Mouse (Mus musculus) myocyte (in vitro differentiated cells): ENCODE results near the gene Ktn1. TPM values are rescaled to one million over a fixed set of nuclear protein-coding genes. Genes with fewer than 3 reads are reported as not detected.

Experiments used
- H3K27me3 ChIP-seq: one replicate; pipeline ENCODE4 v1.6.1; 2011; ENCODE audit not compliant: control insufficient read depth, insufficient read depth, insufficient read length
- H3K36me3 ChIP-seq: one replicate; pipeline ENCODE4 v1.6.1; 2011; ENCODE audit not compliant: control insufficient read depth, insufficient read depth
- H3K4me2 ChIP-seq: one replicate; pipeline ENCODE4 v1.6.1; 2011; ENCODE audit warnings: low read depth, control low read depth
- H3K4me3 ChIP-seq: one replicate; pipeline ENCODE4 v1.5.1; 2011; ENCODE audit warnings: mild to moderate bottlenecking, control low read depth, moderate library complexity
- H3K79me2 ChIP-seq: one replicate; pipeline ENCODE4 v1.6.1; 2011; ENCODE audit not compliant: control insufficient read depth, insufficient read depth
- H3ac ChIP-seq: one replicate; pipeline ENCODE4 v1.6.1; 2011; ENCODE audit not compliant: control insufficient read depth, insufficient read length
- CEBPB ChIP-seq: IDR thresholded peaks from 2 replicates; pipeline ENCODE4 v1.6.1; 2011; ENCODE audit warnings: mild to moderate bottlenecking, moderate library complexity; ENCODE audit not compliant: poor library complexity, insufficient read depth, severe bottlenecking
- E2F4 ChIP-seq: IDR thresholded peaks from one replicate; pipeline ENCODE4 v1.6.1; 2011; ENCODE audit warnings: mild to moderate bottlenecking, control low read depth, moderate library complexity; ENCODE audit not compliant: insufficient read depth
- MAX ChIP-seq: IDR thresholded peaks from one replicate; pipeline ENCODE4 v1.6.1; 2011; ENCODE audit warnings: low read depth, mild to moderate bottlenecking, control low read depth
- MYOD1 ChIP-seq, 3 experiments: IDR thresholded peaks; one replicate each; pipeline ENCODE4 v1.6.1; 2011; ENCODE audit warnings: control low read depth in 2 of 3, low read depth in 2 of 3, mild to moderate bottlenecking in 2 of 3, moderate library complexity in 1 of 3; ENCODE audit not compliant: insufficient read length in 2 of 3, control insufficient read depth in 1 of 3
- MYOG ChIP-seq, 3 experiments: IDR thresholded peaks; one replicate each; pipeline ENCODE4 v1.6.1; 2011; ENCODE audit warnings: control low read depth in 2 of 3, low read depth in 2 of 3, mild to moderate bottlenecking in 2 of 3; ENCODE audit not compliant: insufficient read length in 2 of 3, control insufficient read depth in 1 of 3, insufficient read depth in 1 of 3
- POLR2A ChIP-seq: IDR thresholded peaks from one replicate; pipeline ENCODE4 v1.6.1; 2011; ENCODE audit warnings: low read depth, mild to moderate bottlenecking, control low read depth, moderate library complexity; ENCODE audit not compliant: insufficient read length
- POLR2AphosphoS2 ChIP-seq: IDR thresholded peaks from one replicate; pipeline ENCODE4 v1.6.1; 2011; ENCODE audit warnings: low read depth, control low read depth; ENCODE audit not compliant: insufficient read length
- REST ChIP-seq: IDR thresholded peaks from one replicate; pipeline ENCODE4 v1.6.1; 2011; ENCODE audit warnings: mild to moderate bottlenecking, control low read depth, moderate library complexity; ENCODE audit not compliant: insufficient read depth, insufficient read length
- SRF ChIP-seq: IDR thresholded peaks from one replicate; pipeline ENCODE4 v1.6.1; 2011; ENCODE audit warnings: low read depth; ENCODE audit not compliant: control insufficient read depth, insufficient read length
- TCF12 ChIP-seq: IDR thresholded peaks from one replicate; pipeline ENCODE4 v1.6.1; 2011; ENCODE audit warnings: mild to moderate bottlenecking, control low read depth; ENCODE audit not compliant: poor library complexity, insufficient read depth, severe bottlenecking
- TCF3 ChIP-seq: IDR thresholded peaks from one replicate; pipeline ENCODE4 v1.6.1; 2011; ENCODE audit warnings: low read depth, control low read depth; ENCODE audit not compliant: insufficient read length
- USF1 ChIP-seq: IDR thresholded peaks from one replicate; pipeline ENCODE4 v1.6.1; 2011; ENCODE audit warnings: low read depth, mild to moderate bottlenecking, control low read depth, moderate library complexity
- polyA plus RNA-seq: library from polyadenylated mRNA; unstranded; fragments of >200 nt; fragmentation: generic; extraction: Trizol; gene quantifications from one replicate; pipeline ENCODE4 v1.2.1, GENCODE M21; 2012; ENCODE audit warnings: missing spikeins

Ktn1 gene
- polyA plus RNA-seq, 1 experiment = 16.8 TPM

DNA sequence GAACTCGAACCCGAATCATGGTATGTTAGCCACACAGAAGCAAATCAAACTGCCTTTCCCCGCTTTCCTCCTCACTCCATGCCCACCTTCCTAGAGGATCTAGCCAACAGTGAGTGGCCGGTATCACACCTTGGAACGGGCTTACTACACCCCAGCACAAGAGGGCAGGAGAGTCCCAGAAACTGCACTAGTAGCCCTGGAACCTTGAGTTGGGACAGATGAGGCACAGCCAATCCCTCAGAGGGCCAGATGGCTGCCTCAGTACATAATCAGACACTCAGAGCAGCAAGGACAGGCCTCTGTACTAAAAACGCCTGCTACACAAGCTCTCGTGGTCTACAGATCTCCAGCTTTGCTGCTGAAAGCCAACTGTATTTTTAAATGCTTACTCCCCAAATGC, 94.4 kb downstream of the Ktn1 start:
- H3ac ChIP-seq = no peak overlapping the region
- TF ChIP-seq REST (no peak), POLR2AphosphoS2 (no peak), E2F4 (no peak), MAX (no peak), SRF (no peak), USF1 (no peak), CEBPB (no peak), TCF12 (no peak), MYOG (IDR thresholded peaks at IDR 0.05; ENCODE audit: control insufficient read depth in 1 of 3, insufficient read depth in 1 of 3, insufficient read length in 2 of 3, low read depth in 2 of 3) (no peak), POLR2A (no peak)
- H3K27me3 ChIP-seq = no peaks in the 10 kb centered on the region
- no peak overlapping the region for H3K4me3 ChIP-seq
- no peaks in the 10 kb centered on the region for H3K79me2 ChIP-seq
- H3K36me3 ChIP-seq = peaks cover 16% of the 10 kb centered on the region
- no peak overlapping the region for H3K4me2 ChIP-seq

DNA sequence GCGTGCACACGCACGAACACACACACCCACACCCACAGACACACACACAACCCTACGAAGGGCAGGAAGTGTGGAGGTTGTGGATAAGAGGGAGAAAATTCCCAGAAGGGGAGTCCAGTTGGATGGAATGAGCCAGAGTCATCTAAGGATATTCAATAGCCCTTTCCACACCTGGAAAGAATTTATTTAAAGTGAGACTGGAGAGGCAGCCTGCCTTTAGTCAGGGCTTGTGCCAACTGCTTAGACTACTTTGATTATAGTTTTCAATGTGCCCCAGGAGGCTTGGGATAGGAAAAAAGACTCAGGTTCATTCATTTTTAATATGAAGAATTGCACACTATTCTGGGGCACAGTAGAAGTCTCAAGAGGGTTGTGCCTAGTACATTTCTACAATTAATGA, 96.8 kb downstream of the Ktn1 start:
- Histone ChIP-seq H3ac (no peak overlapping the region), H3K36me3 (peaks cover 3% of the 10 kb centered on the region), H3K79me2 (no peaks in the 10 kb centered on the region), H3K4me2 (no peak overlapping the region), H3K27me3 (no peaks in the 10 kb centered on the region), H3K4me3 (no peak overlapping the region)
- TF ChIP-seq MYOG (IDR thresholded peaks at IDR 0.05; ENCODE audit: control insufficient read depth in 1 of 3, insufficient read depth in 1 of 3, insufficient read length in 2 of 3, low read depth in 2 of 3) (no peak), USF1 (no peak), REST (no peak), TCF12 (no peak), TCF3 (no peak), POLR2A (no peak), SRF (no peak)

DNA sequence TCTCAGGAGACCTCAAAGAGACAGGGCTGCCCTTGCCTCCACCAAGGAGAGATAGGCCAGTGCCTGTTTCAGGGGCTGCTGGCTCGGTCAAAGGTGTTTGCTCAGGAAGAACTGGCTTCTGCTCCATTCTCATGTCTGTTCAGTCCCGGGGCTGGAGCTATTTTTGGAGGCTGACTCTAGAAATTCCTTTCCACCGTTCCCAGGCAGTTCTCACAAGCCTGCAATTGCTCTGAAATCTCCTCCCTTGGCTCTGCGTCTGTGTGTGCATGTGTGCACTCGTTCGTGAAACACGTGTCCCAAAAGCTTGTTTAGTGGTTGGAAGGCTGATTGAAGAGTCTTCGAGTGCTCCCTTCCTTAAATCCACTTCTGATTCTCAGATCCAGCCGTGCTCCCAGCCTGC, 99.3 kb downstream of the Ktn1 start:
- no peaks in the 10 kb centered on the region for H3K79me2 ChIP-seq
- no peak overlapping the region for H3K4me2 ChIP-seq
- H3K36me3 ChIP-seq = no peaks in the 10 kb centered on the region
- no peak overlapping the region for H3K4me3 ChIP-seq
- no peaks in the 10 kb centered on the region for H3K27me3 ChIP-seq
- no peak for TF ChIP-seq MYOG (IDR thresholded peaks at IDR 0.05; ENCODE audit: control insufficient read depth in 1 of 3, insufficient read depth in 1 of 3, insufficient read length in 2 of 3, low read depth in 2 of 3)
- TF ChIP-seq SRF = no peak
- TF ChIP-seq POLR2AphosphoS2 = no peak
- TF ChIP-seq POLR2A = no peak
- no peak for TF ChIP-seq USF1
- TF ChIP-seq MAX = no peak
- no peak for TF ChIP-seq REST
- no peak overlapping the region for H3ac ChIP-seq

DNA sequence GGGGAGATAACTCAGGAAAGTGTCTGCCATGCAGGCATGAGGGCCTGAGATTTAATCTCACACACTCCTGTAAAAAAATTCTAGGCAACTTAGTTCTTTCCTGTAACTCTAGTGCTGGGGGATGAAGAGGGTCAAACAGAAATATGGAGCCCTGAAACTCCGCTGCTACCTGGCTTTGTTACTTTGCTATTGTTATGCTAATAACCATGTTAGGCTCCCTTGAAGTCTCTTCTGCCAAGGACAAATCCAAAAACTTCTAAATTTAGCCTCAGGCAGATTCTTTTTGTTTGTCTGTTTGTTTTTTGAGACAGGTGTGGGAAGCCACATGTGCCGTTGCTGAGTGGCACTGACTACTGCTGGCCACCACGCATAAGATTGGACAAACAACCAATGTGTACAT, 100.5 kb downstream of the Ktn1 start:
- no peak overlapping the region for H3K4me2 ChIP-seq

DNA sequence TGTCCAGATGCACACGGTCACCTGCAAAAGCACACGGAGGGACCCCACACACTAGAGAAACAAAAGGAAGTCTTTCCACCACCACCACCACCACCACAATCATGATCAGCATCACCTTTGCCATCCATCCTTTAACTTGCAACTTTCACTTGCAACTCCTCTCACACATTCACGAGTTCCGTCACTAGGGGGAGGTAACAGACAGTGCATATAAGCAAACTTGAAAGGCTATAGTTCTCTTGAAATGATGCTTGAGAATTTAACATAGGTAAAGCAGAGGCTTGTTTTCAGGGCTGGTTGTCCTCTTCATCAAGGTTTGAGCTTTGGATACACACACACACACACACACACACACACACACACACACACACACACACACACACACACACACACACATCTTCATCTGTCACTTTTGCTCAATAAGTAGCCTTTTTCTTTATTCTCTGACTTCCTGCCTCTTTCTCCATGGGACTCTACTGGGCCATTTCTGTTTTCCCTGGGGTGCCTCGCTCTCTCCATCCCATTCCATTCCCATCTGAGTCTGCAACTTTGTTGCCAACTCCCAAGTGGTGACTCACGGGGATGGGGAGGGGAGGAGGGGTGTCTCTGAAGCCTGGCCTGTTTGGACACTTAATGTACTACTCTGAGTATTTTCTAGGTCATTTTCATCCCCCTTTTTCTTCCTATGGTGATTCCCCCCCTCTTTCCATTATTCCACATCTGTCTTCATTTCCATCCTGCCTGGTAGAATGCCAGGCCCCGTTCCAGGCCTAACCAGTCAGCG, 103.4 kb downstream of the Ktn1 start:
- Histone ChIP-seq H3K4me2 (no peak overlapping the region), H3K27me3 (no peaks in the 10 kb centered on the region), H3ac (no peak overlapping the region), H3K4me3 (no peak overlapping the region), H3K79me2 (no peaks in the 10 kb centered on the region), H3K36me3 (no peaks in the 10 kb centered on the region)
- TF ChIP-seq TCF12 = no peak
- TF ChIP-seq REST = no peak
- TF ChIP-seq MYOD1 (IDR thresholded peaks at IDR 0.05; ENCODE audit: control insufficient read depth in 1 of 3, insufficient read length in 2 of 3, low read depth in 2 of 3) = no peak
- TF ChIP-seq MYOG (IDR thresholded peaks at IDR 0.05; ENCODE audit: control insufficient read depth in 1 of 3, insufficient read depth in 1 of 3, insufficient read length in 2 of 3, low read depth in 2 of 3) = no peak
- TF ChIP-seq POLR2AphosphoS2 = no peak
- TF ChIP-seq TCF3 = no peak

More for the DNA sequence above, 100.5 kb downstream of the Ktn1 start:
- H3K36me3 ChIP-seq = no peaks in the 10 kb centered on the region
- H3K4me3 ChIP-seq = no peak overlapping the region
- no peaks in the 10 kb centered on the region for H3K79me2 ChIP-seq
- no peak overlapping the region for H3ac ChIP-seq
- TF ChIP-seq CEBPB = no peak
- TF ChIP-seq POLR2A = no peak
- H3K27me3 ChIP-seq = no peaks in the 10 kb centered on the region
